Mouse (Mus musculus): ENCODE data around the gene Vps26b. TPM values are rescaled to one million over a fixed set of nuclear protein-coding genes. Genes with fewer than 3 reads are reported as not detected.

Vps26b gene
- polyA plus RNA-seq (2017; shearing (Covaris generic)): 10 to 100 TPM; 46.3 to 57.5 TPM

GRCm38 (mm10) chr9:27029828-27030762, at the start of gene Vps26b, which contains the start of gene Ncapd3:
TSS of gene Vps26b (minus strand) at chr9:27030065.
TSS of gene Ncapd3 (plus strand) at chr9:27030175.

GRCm38 (mm10) chr9:26999461-27000395, 30.1 kb downstream of the Vps26b start, which contains the start of the genes Acad8 and Thyn1:
TSS of gene Acad8 (minus strand) at chr9:26999566.
TSS of gene Thyn1 (plus strand) at chr9:26999710.

Other genes with a start within 250 kb of the Vps26b start
- gene Glb1l2, start 223.6 kb downstream of the Vps26b start, polyA plus RNA-seq (2017; shearing (Covaris generic)): under 1 TPM in 1 of 2 experiments, not detected in 1; 0.07 TPM
- gene Glb1l3, start 169.2 kb downstream of the Vps26b start, polyA plus RNA-seq (2017; shearing (Covaris generic)): not detected
- under 1 TPM in 1 of 2 experiments, not detected in 1; 0.15 TPM for gene Gm1110, start 107.0 kb downstream of the Vps26b start, polyA plus RNA-seq (2017; shearing (Covaris generic))
- 10 to 100 TPM; 27.3 to 29.3 TPM for gene Acad8, start 30.5 kb downstream of the Vps26b start, polyA plus RNA-seq (2017; shearing (Covaris generic))
- gene Thyn1, start 30.4 kb downstream of the Vps26b start, polyA plus RNA-seq (2017; shearing (Covaris generic)): 10 to 100 TPM; 63.6 to 95.3 TPM
- 10 to 100 TPM; 24.4 to 30.0 TPM for gene Ncapd3, start 110 bp upstream of the Vps26b start, polyA plus RNA-seq (2017; shearing (Covaris generic))
- not detected for gene Jam3, start 125.4 kb upstream of the Vps26b start, polyA plus RNA-seq (2017; shearing (Covaris generic))